Mouse (Mus musculus): Measurements from ENCODE around the gene Acsl5. TPM values are rescaled to one million over a fixed set of nuclear protein-coding genes. Genes with fewer than 3 reads are reported as not detected.

Gene Acsl5
- polyA plus RNA-seq (2012; ENCODE audit: low replicate concordance): 16.8 and 17.6 TPM in 2 replicates

DNA sequence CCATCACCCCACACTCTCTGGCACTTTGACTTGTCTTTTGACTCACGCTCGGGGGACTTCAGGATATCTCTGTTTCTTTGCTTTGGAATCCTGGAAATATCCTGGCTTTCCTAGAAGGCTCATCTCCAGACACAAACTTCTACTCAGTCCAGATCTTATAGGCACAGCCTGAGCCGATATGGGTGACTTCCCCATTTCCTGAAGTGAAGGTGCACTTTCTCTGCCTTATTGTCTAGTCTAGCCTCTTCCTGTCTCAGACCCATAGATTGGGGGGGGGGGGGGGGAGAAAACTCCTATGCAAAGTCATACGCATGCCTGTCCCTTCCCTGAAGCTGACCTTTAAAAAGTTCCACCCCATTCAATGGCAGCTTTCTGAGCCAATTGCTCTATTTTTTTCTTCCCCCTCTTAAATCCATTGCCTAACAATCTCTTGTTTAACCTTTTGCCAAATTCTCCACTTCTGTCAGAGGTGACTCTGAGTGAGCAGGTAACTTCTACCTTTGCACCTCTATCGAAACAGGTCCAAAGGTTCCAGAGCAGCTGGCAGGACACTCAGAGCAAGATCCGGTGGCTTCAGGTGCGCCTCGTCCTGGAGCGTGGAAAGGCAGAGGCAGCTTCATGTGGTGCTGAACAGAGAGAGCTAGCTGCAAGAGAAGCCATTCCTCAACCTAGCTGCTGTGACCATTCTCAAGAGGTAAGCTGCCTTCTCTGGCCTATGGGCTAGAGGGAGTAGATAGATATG, at the start of gene Acsl5:
TSS of gene Acsl5 (plus strand) at position 556 of the 742 bp plus-strand sequence.

DNA sequence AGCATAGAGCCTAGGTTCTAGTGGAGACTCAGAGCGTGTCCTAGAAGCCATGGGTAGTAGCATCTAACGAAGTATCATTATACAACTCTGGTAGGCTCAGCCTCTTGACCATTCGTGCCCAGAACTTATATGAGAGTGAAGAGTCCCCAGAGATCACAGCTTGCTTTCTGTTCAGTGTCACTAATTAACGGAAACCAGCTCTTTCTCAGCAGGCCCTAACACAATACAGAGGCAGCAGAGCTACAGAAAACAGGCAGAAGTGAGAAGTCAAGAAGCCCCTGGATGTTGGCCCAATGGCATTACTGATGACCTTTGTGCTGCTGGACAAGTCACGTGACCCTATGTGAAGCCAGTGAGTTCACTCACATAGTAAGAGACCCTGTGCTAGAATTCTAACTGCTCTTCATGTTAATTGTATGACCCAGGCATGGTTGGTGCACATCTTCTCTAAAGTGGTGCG, 10.5 kb upstream of the Acsl5 start, which contains the start of gene Gucy2g:
TSS of gene Gucy2g (minus strand) at position 51 of the 460 bp plus-strand sequence.

DNA sequence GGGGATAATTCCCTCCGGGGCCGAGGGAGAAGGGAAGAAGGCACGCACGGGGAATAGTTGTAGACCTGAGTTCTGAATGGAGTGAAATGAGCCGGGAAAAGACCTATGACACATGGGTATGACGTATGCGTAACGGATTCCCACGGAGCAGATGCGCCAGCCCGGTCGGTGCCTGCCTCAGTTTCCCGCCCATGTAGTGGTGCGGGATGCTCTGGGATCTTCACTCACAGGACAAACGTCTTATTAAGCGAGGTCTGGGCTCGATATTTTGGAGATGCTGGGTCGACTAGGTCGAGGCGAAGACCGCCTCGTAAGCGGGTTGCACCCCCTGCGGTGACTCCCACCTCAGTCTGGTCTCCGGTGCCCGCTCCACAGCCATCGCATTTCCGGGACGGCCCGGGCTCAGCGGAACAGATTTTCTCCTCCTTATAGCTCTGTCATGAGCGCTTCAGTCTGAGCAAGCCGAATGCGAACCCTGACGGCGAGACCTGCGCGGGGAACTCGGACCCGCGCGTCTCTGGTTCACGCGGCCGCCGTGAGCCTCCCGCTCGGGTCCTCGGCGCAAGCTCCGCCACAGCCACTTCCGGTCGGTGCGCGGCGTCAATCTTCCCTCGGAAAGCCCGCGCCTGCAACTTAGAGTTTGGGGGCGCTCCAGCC, 63.8 kb downstream of the Acsl5 start, which contains the start of gene Zdhhc6:
TSS of gene Zdhhc6 (minus strand) at position 581 of the 657 bp plus-strand sequence.

DNA sequence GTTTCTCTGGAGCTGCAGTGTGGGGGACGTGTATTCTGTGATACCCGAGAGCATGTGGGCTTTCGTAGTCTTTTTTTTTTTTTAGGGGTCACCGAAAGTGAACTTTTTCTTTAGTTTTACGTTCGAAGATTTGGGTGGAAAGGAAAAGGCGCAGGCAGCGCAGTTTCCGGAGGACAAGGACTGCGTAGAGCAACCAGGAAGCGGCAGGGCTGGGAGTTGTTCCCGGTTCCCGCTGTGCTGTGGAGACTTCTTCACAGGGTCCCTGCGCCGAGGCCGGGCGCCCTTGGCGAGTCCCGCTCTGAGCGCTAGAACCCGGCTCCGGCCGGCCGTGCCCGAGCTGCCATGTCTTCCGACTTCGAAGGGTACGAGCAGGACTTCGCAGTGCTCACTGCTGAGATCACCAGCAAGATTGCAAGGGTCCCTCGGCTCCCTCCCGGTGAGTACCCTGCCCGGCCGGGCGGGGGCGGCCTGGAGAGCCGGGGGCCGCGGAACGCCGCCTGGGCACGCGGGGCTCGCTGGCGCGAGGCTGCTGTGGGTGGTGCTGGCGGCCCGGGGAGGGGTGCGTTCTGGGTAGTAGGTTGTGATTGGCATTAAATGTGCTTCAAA, 64.5 kb downstream of the Acsl5 start, which contains the start of gene Vti1a:
TSS of gene Vti1a (plus strand) at position 187 of the 606 bp plus-strand sequence.

Other genes starting within 250 kb of the Acsl5 start
- gene Gpam, start 124.7 kb upstream of the Acsl5 start, polyA plus RNA-seq (2012; ENCODE audit: low replicate concordance): 1.4 and 4.2 TPM in 2 replicates
- gene Tectb, start 71.2 kb upstream of the Acsl5 start, polyA plus RNA-seq (2012; ENCODE audit: low replicate concordance): not detected in 2 replicates
- not detected in 2 replicates for gene Gucy2g, start 10.7 kb upstream of the Acsl5 start, polyA plus RNA-seq (2012; ENCODE audit: low replicate concordance)
- gene Zdhhc6, start 64.1 kb downstream of the Acsl5 start, polyA plus RNA-seq (2012; ENCODE audit: low replicate concordance): 5.4 and 17.2 TPM in 2 replicates
- gene Vti1a, start 64.4 kb downstream of the Acsl5 start, polyA plus RNA-seq (2012; ENCODE audit: low replicate concordance): 6.7 and 9.7 TPM in 2 replicates